Mouse (Mus musculus) bone marrow macrophage, adult 2 months (primary cell): ENCODE measurements around the gene Fstl5.

Experiments used
- CTCF ChIP-seq: IDR thresholded peaks from 2 replicates; pipeline ENCODE4 v1.5.1; 2012; ENCODE audit warnings: low read depth, mild to moderate bottlenecking, low read length, moderate library complexity
- POLR2A ChIP-seq: IDR thresholded peaks from 2 replicates; pipeline ENCODE4 v1.6.1; 2012; ENCODE audit warnings: mild to moderate bottlenecking, low read depth, low read length, borderline replicate concordance

- TF ChIP-seq POLR2A (no peak), CTCF (no peak)
Observed at GRCm38 (mm10) chr3:76051124-76051523, 22.9 kb upstream of the Fstl5 start.
